Mouse (Mus musculus) CH12.LX (cell line): ENCODE measurements around the gene Slc25a20. TPM values are rescaled to one million over a fixed set of nuclear protein-coding genes. Genes with fewer than 3 reads are reported as not detected.
"Not testable (repeated sequence)": the region's sequence is repeated elsewhere in the genome, so short reads cannot be mapped to it uniquely, and the experiment has no call there.

Experiments
- DNase-seq: peaks from one replicate; pipeline ENCODE4 v3.0.0-alpha.2; 2013; ENCODE audit errors: extremely low read depth
- H3K27ac ChIP-seq: 2 replicates; pipeline ENCODE4 v1.5.1; 2012; ENCODE audit warnings: low read depth, mild to moderate bottlenecking, control low read depth, moderate library complexity; ENCODE audit not compliant: insufficient read depth
- H3K27me3 ChIP-seq: replicated peaks from 2 replicates; pipeline ENCODE3; 2012; ENCODE audit warnings: inconsistent platforms
- H3K36me3 ChIP-seq, 2 experiments: replicated peaks in 1 of 2; 2 replicates each; pipeline versions ENCODE3 to v1.6.1; 2012; ENCODE audit warnings: inconsistent platforms in 1 of 2, low read length in 1 of 2, mild to moderate bottlenecking in 1 of 2, mixed read lengths in 1 of 2, moderate library complexity in 1 of 2; ENCODE audit not compliant: control insufficient read depth in 1 of 2, insufficient read depth in 1 of 2
- H3K4me1 ChIP-seq, 2 experiments: 2 replicates each; pipeline ENCODE4 v1.6.1; 2012; ENCODE audit warnings: inconsistent platforms in 1 of 2, moderate library complexity in 1 of 2; ENCODE audit not compliant: insufficient read depth in 2 of 2, control insufficient read depth in 1 of 2
- H3K4me2 ChIP-seq: 2 replicates; pipeline ENCODE4 v1.6.1; 2012; ENCODE audit warnings: low read depth, mild to moderate bottlenecking, control low read depth; ENCODE audit not compliant: poor library complexity, insufficient read depth, severe bottlenecking
- H3K4me3 ChIP-seq, 3 experiments: fragments of 150-350 bp in 1 of 3; sonication (generic) in 1 of 3; replicated peaks in 1 of 3; 2 replicates each; pipeline versions ENCODE3 to v1.5.1; 2011 to 2012; ENCODE audit warnings: low read depth in 2 of 3, low read length in 2 of 3, mild to moderate bottlenecking in 2 of 3, moderate library complexity in 2 of 3, control low read depth in 1 of 3, improper control_type of control experiment in 1 of 3, inconsistent platforms in 1 of 3, mixed read lengths in 1 of 3; ENCODE audit not compliant: poor library complexity in 1 of 3
- H3K79me2 ChIP-seq: replicated peaks from 2 replicates; pipeline ENCODE4 v1.6.1; 2012; ENCODE audit warnings: mild to moderate bottlenecking, moderate library complexity; ENCODE audit not compliant: control insufficient read depth, poor library complexity, insufficient read depth, severe bottlenecking; ENCODE audit errors: extremely low read depth
- H3K9ac ChIP-seq: 2 replicates; pipeline ENCODE4 v1.6.1; 2012; ENCODE audit warnings: low read depth, mild to moderate bottlenecking, control low read depth, moderate library complexity; ENCODE audit not compliant: insufficient read depth
- H3K9me3 ChIP-seq: replicated peaks from 2 replicates; pipeline ENCODE3; 2012; ENCODE audit warnings: low read length, inconsistent platforms, mixed read lengths
- CHD1 ChIP-seq: IDR thresholded peaks from 2 replicates; pipeline ENCODE4 v1.6.1; 2012; ENCODE audit warnings: low read depth, low read length, improper control_type of control experiment, inconsistent platforms
- ELF1 ChIP-seq: IDR thresholded peaks from 2 replicates; pipeline ENCODE4 v1.6.1; 2014; ENCODE audit warnings: low read depth, mild to moderate bottlenecking, inconsistent platforms, low read length, improper control_type of control experiment
- MAFK ChIP-seq: IDR thresholded peaks from 2 replicates; pipeline ENCODE4 v1.6.1; 2011; ENCODE audit warnings: low read length, improper control_type of control experiment; ENCODE audit not compliant: insufficient replicate concordance
- SMC3 ChIP-seq: IDR thresholded peaks from 2 replicates; pipeline ENCODE4 v1.6.1; 2011; ENCODE audit warnings: low read depth, low read length, improper control_type of control experiment
- TBP ChIP-seq: conservative IDR thresholded peaks from 2 replicates; pipeline ENCODE4 v1.6.1; 2011; ENCODE audit warnings: low read depth, low read length, improper control_type of control experiment
- TCF12 ChIP-seq: IDR thresholded peaks from 2 replicates; pipeline ENCODE4 v1.6.1; 2014; ENCODE audit warnings: low read depth, mild to moderate bottlenecking, inconsistent platforms, low read length, improper control_type of control experiment
- UBTF ChIP-seq: IDR thresholded peaks from 2 replicates; pipeline ENCODE4 v1.6.1; 2012; ENCODE audit warnings: low read depth, mild to moderate bottlenecking, inconsistent platforms, low read length, improper control_type of control experiment, moderate library complexity
- dilution Hi-C: fragments of 300-500 bp; cut with MboI; formaldehyde crosslinking; loops from 2 replicates; pipeline ENCODE4 v1.14.3; 2020; ENCODE audit warnings: low sequenced_read_pairs; ENCODE audit not compliant: extremely low pct_unique_long_range_greater_than_20kb, extremely low pct_ligation_motif_present
- in situ Hi-C: fragments of 300-500 bp; cut with MboI; formaldehyde crosslinking; loops from 3 replicates; pipeline ENCODE4 v1.14.3; 2019; ENCODE audit warnings: low sequenced_read_pairs, low pct_ligation_motif_present, low pct_unique_long_range_greater_than_20kb, mixed read lengths
- polyA plus RNA-seq: library from polyadenylated mRNA; unstranded; fragments of >175 nt; gene quantifications from 2 replicates; pipeline ENCODE4 v1.2.1, GENCODE M21; 2012; ENCODE audit warnings: low read depth; ENCODE audit not compliant: insufficient read length
- total RNA-seq, 2 experiments: library from RNA; depleted of rRNA; stranded (reverse); fragments of 300-350 nt in 1 of 2; fragments of >200 nt in 1 of 2; gene quantifications; 2 replicates each; pipeline ENCODE4 v1.2.3; 2012 to 2014

Slc25a20 gene
- total and polyA plus RNA-seq, 3 experiments, result 15.9 to 18.9 (median 16.7) TPM

GRCm38 (mm10) chr9:108654566-108655464 lies 7.1 kb upstream of the Slc25a20 start:
- in situ Hi-C loops (no loop called here), dilution Hi-C loops (no loop called here)
- no peak overlapping the region for H3K4me2 ChIP-seq
- DNase-seq, result no peak
- H3K4me1 ChIP-seq, result peaks cover 5 to 8% of the 10 kb centered on the region in 2 experiments; a peak in 3 of 4 replicates
- no peaks in the 10 kb centered on the region for H3K9me3 ChIP-seq
- no peak overlapping the region for H3K27ac ChIP-seq
- no peaks in the 10 kb centered on the region for H3K27me3 ChIP-seq
- no peaks in the 10 kb centered on the region for H3K79me2 ChIP-seq
- H3K9ac ChIP-seq, result no peak overlapping the region
- TF ChIP-seq CHD1 (no peak), MAFK (0 out of 2 replicates have a peak, but pooled peaks have one; percentile 25)
- no peaks in the 10 kb centered on the region for H3K36me3 ChIP-seq
- no peak overlapping the region for H3K4me3 ChIP-seq

DNA sequence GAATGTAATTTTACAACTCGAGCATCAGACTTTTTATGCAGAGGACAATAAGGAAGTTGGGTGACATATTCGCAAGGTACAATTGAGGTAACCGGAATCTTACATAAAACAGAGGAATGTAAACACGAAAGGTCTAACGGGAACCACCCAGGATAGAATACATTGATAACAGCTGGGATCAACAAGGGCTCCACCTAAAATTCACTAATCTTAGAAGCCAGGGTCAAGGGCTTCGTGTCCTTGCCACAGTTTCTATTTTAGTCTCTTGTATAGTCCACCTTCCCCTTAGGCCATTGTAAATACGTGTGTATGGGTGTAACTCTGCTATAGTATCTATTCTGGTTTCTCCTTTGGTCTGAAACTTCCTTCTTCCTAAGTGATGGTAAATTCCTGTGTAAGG lies 6.0 kb upstream of the Slc25a20 start:
- H3K9ac ChIP-seq, in situ Hi-C loops, H3K4me2 ChIP-seq, H3K27me3 ChIP-seq, H3K4me3 ChIP-seq, DNase-seq, H3K4me1 ChIP-seq, H3K27ac ChIP-seq, H3K79me2 ChIP-seq, dilution Hi-C loops, H3K9me3 ChIP-seq, H3K36me3 ChIP-seq: not testable (repeated sequence)

GRCm38 (mm10) chr9:108662660-108663059 lies 772 bp downstream of the Slc25a20 start:
- Histone ChIP-seq H3K4me3 (peak overlapping the region; percentile 73 to 81 (median 79)), H3K27ac (no peak overlapping the region), H3K4me1 (peaks cover 0 to 10% of the 10 kb centered on the region in 2 experiments; a peak in 1 of 4 replicates), H3K9me3 (no peaks in the 10 kb centered on the region), H3K36me3 (no peaks in the 10 kb centered on the region), H3K27me3 (no peaks in the 10 kb centered on the region), H3K9ac (peak overlapping the region; percentile 72), H3K79me2 (no peaks in the 10 kb centered on the region), H3K4me2 (peak overlapping the region; percentile 48)
- DNase-seq, result no peak
- in situ Hi-C loops, result no loop called here
- TF ChIP-seq ELF1 (no peak), SMC3 (no peak), TBP (no peak), UBTF (no peak), TCF12 (no peak), MAFK (no peak)
- dilution Hi-C loops, result no loop called here
